Mouse (Mus musculus): ENCODE results near the gene Eya4. TPM values are rescaled to one million over a fixed set of nuclear protein-coding genes. Genes with fewer than 3 reads are reported as not detected.
A peak's percentile ranks its signal among the peaks of the same experiment; 100 is the strongest.

Eya4 gene
- polyA plus RNA-seq, 1 experiment, result 34.4 TPM

- Histone ChIP-seq H3K4me3 (ENCODE audit: insufficient read depth, low read length) (no peak overlapping the region), H3K4me1 (ENCODE audit: control insufficient read depth, insufficient read depth, low read length) (peaks cover 18% of the 10 kb centered on the region), H3K27ac (ENCODE audit: insufficient read depth, low read length) (peak overlapping the region; percentile 88)
- TF ChIP-seq CTCF (IDR thresholded peaks at IDR 0.05; ENCODE audit: borderline replicate concordance, insufficient read depth, low read length), result no peak
Measured at GRCm38 (mm10) chr10:23177347-23178046, 173.1 kb downstream of the Eya4 start.

GRCm38 (mm10) chr10:23176666-23177346 lies 173.8 kb downstream of the Eya4 start:
- peaks cover 18% of the 10 kb centered on the region for H3K4me1 ChIP-seq (ENCODE audit: control insufficient read depth, insufficient read depth, low read length)
- H3K27ac ChIP-seq (ENCODE audit: insufficient read depth, low read length), result peak overlapping the region; percentile 88
- TF ChIP-seq CTCF (IDR thresholded peaks at IDR 0.05; ENCODE audit: borderline replicate concordance, insufficient read depth, low read length) (no peak), POLR2A (IDR thresholded peaks at IDR 0.05; ENCODE audit: low read depth, low read length) (no peak)
- H3K4me3 ChIP-seq (ENCODE audit: insufficient read depth, low read length), result no peak overlapping the region

- Histone ChIP-seq H3K4me1 (ENCODE audit: control insufficient read depth, insufficient read depth, low read length) (peaks cover 10% of the 10 kb centered on the region), H3K4me3 (ENCODE audit: insufficient read depth, low read length) (no peak overlapping the region), H3K27ac (ENCODE audit: insufficient read depth, low read length) (no peak overlapping the region)
- TF ChIP-seq POLR2A (IDR thresholded peaks at IDR 0.05; ENCODE audit: low read depth, low read length) (no peak), CTCF (IDR thresholded peaks at IDR 0.05; ENCODE audit: borderline replicate concordance, insufficient read depth, low read length) (no peak)
Measured at GRCm38 (mm10) chr10:23171541-23171940, 179.0 kb downstream of the Eya4 start.

- Histone ChIP-seq H3K4me3 (ENCODE audit: insufficient read depth, low read length) (no peak overlapping the region), H3K27ac (ENCODE audit: insufficient read depth, low read length) (no peak overlapping the region), H3K4me1 (ENCODE audit: control insufficient read depth, insufficient read depth, low read length) (no peaks in the 10 kb centered on the region)
- TF ChIP-seq CTCF (IDR thresholded peaks at IDR 0.05; ENCODE audit: borderline replicate concordance, insufficient read depth, low read length), result no peak
- no peak for TF ChIP-seq POLR2A (IDR thresholded peaks at IDR 0.05; ENCODE audit: low read depth, low read length)
Measured at GRCm38 (mm10) chr10:23165089-23165642, 185.4 kb downstream of the Eya4 start.

- H3K27ac ChIP-seq (ENCODE audit: insufficient read depth, low read length), result no peak overlapping the region
- H3K4me1 ChIP-seq (ENCODE audit: control insufficient read depth, insufficient read depth, low read length), result no peaks in the 10 kb centered on the region
- TF ChIP-seq POLR2A (IDR thresholded peaks at IDR 0.05; ENCODE audit: low read depth, low read length), result no peak
- no peak for TF ChIP-seq CTCF (IDR thresholded peaks at IDR 0.05; ENCODE audit: borderline replicate concordance, insufficient read depth, low read length)
- no peak overlapping the region for H3K4me3 ChIP-seq (ENCODE audit: insufficient read depth, low read length)
Measured at GRCm38 (mm10) chr10:23159844-23160243, 190.7 kb downstream of the Eya4 start.

- TF ChIP-seq POLR2A (IDR thresholded peaks at IDR 0.05; ENCODE audit: low read depth, low read length) (no peak), CTCF (IDR thresholded peaks at IDR 0.05; ENCODE audit: borderline replicate concordance, insufficient read depth, low read length) (no peak)
- H3K4me3 ChIP-seq (ENCODE audit: insufficient read depth, low read length), result no peak overlapping the region
- H3K4me1 ChIP-seq (ENCODE audit: control insufficient read depth, insufficient read depth, low read length), result no peaks in the 10 kb centered on the region
- no peak overlapping the region for H3K27ac ChIP-seq (ENCODE audit: insufficient read depth, low read length)
Measured at GRCm38 (mm10) chr10:23159138-23159537, 191.4 kb downstream of the Eya4 start.

- Histone ChIP-seq H3K4me3 (ENCODE audit: insufficient read depth, low read length) (no peak overlapping the region), H3K4me1 (ENCODE audit: control insufficient read depth, insufficient read depth, low read length) (no peaks in the 10 kb centered on the region), H3K27ac (ENCODE audit: insufficient read depth, low read length) (no peak overlapping the region)
- TF ChIP-seq CTCF (IDR thresholded peaks at IDR 0.05; ENCODE audit: borderline replicate concordance, insufficient read depth, low read length) (no peak), POLR2A (IDR thresholded peaks at IDR 0.05; ENCODE audit: low read depth, low read length) (no peak)
Measured at GRCm38 (mm10) chr10:23156866-23157625, 193.5 kb downstream of the Eya4 start.

- no peak overlapping the region for H3K27ac ChIP-seq (ENCODE audit: insufficient read depth, low read length)
- no peaks in the 10 kb centered on the region for H3K4me1 ChIP-seq (ENCODE audit: control insufficient read depth, insufficient read depth, low read length)
- no peak overlapping the region for H3K4me3 ChIP-seq (ENCODE audit: insufficient read depth, low read length)
- TF ChIP-seq POLR2A (IDR thresholded peaks at IDR 0.05; ENCODE audit: low read depth, low read length) (no peak), CTCF (IDR thresholded peaks at IDR 0.05; ENCODE audit: borderline replicate concordance, insufficient read depth, low read length) (no peak)
Measured at GRCm38 (mm10) chr10:23150401-23150800, 200.2 kb downstream of the Eya4 start.

- Histone ChIP-seq H3K27ac (ENCODE audit: insufficient read depth, low read length) (peak overlapping the region; percentile 40; the same call in 1 of the 2 replicates), H3K4me3 (ENCODE audit: insufficient read depth, low read length) (no peak overlapping the region), H3K4me1 (ENCODE audit: control insufficient read depth, insufficient read depth, low read length) (no peaks in the 10 kb centered on the region; the same call in 1 of the 2 replicates)
- no peak for TF ChIP-seq CTCF (IDR thresholded peaks at IDR 0.05; ENCODE audit: borderline replicate concordance, insufficient read depth, low read length)
- TF ChIP-seq POLR2A (IDR thresholded peaks at IDR 0.05; ENCODE audit: low read depth, low read length), result no peak
Measured at GRCm38 (mm10) chr10:23144616-23145015, 206.0 kb downstream of the Eya4 start.

Data from embryonic fibroblast, embryonic 13.5 days (primary cell).